Mouse (Mus musculus) ES-E14 (cell line): Measurements from ENCODE around the gene Stat3.

Experiments used
- CHD2 ChIP-seq: IDR thresholded peaks from 2 replicates; pipeline ENCODE4 v1.6.1; 2014; ENCODE audit warnings: mild to moderate bottlenecking, low read depth, low read length, inconsistent platforms
- MAFK ChIP-seq: IDR thresholded peaks from 2 replicates; pipeline ENCODE4 v1.6.1; 2014; ENCODE audit warnings: mild to moderate bottlenecking, low read depth, low read length, inconsistent platforms; ENCODE audit not compliant: insufficient read depth
- ZNF384 ChIP-seq: IDR thresholded peaks from 2 replicates; pipeline ENCODE4 v1.6.1; 2012; ENCODE audit warnings: low read depth, low read length, inconsistent platforms

DNA sequence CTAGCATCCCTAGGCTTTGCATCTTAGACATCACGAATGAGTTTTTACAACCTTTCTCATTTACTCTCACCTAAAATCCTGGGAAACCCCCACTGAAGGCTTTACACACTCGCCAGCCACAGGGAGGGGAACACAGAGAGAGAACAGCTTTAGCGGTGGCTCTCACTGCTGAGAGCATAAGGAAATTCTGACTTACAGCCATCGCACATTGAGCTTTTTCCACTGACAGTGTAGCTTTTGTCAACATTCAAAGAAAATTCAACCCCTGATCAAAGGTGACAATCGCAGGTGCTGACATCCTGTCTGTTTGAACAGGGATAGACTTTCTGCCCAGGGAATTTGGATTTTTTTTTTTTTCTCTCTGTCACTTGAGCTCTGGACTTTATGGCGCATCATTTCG, 97.3 kb downstream of the Stat3 start:
- no peak for TF ChIP-seq ZNF384
- TF ChIP-seq CHD2 = no peak
- TF ChIP-seq MAFK = no peak
